Mouse (Mus musculus) heart, postnatal 0 days (tissue): ENCODE measurements around the gene Gtf2ird1. TPM values are rescaled to one million over a fixed set of nuclear protein-coding genes. Genes with fewer than 3 reads are reported as not detected.

Experiments
- ATAC-seq: fragments of 200-750 bp; cut with Nextera tagmentation; 2 replicates; pipeline ENCODE4 v1.8.0; 2017; ENCODE audit warnings: low read depth, moderate number of reproducible peaks, moderate library complexity; ENCODE audit not compliant: insufficient read depth
- DNase-seq: peaks from one replicate; pipeline ENCODE4 v3.0.0-alpha.2; 2016; ENCODE audit warnings: low spot score
- H3K27ac ChIP-seq: fragments of 300-500 bp; sonication (generic); 2 replicates; pipeline ENCODE4 v1.5.1; 2014; ENCODE audit warnings: low read depth, mild to moderate bottlenecking
- H3K27me3 ChIP-seq: fragments of 300-500 bp; sonication (generic); 2 replicates; pipeline ENCODE4 v1.6.1; 2014; ENCODE audit warnings: low read length, mixed read lengths; ENCODE audit not compliant: control insufficient read depth, insufficient read depth
- H3K36me3 ChIP-seq: fragments of 300-500 bp; sonication (generic); replicated peaks from 2 replicates; pipeline ENCODE4 v1.6.1; 2014; ENCODE audit warnings: low read length, mixed read lengths; ENCODE audit not compliant: control insufficient read depth, insufficient read depth
- H3K4me1 ChIP-seq: fragments of 300-500 bp; sonication (generic); 2 replicates; pipeline ENCODE4 v1.6.1; 2014; ENCODE audit warnings: antibody characterized with exemption; ENCODE audit not compliant: control insufficient read depth, insufficient read depth
- H3K4me2 ChIP-seq: fragments of 300-500 bp; sonication (generic); 2 replicates; pipeline ENCODE4 v1.6.1; 2014; ENCODE audit warnings: low read depth, mild to moderate bottlenecking, low read length, moderate library complexity
- H3K4me3 ChIP-seq: fragments of 300-500 bp; sonication (generic); 2 replicates; pipeline ENCODE4 v1.5.1; 2014; ENCODE audit warnings: low read depth, low read length
- H3K9ac ChIP-seq: fragments of 300-500 bp; sonication (generic); replicated peaks from 2 replicates; pipeline ENCODE4 v1.6.1; 2014; ENCODE audit warnings: low read depth, low read length, mixed read lengths
- H3K9me3 ChIP-seq: fragments of 300-500 bp; sonication (generic); replicated peaks from 2 replicates; pipeline ENCODE4 v1.6.1; 2016; ENCODE audit warnings: low read length; ENCODE audit not compliant: control insufficient read depth
- CTCF ChIP-seq: IDR thresholded peaks from 2 replicates; pipeline ENCODE4 v1.5.1; 2016; ENCODE audit warnings: antibody characterized with exemption, control low read depth, low read depth
- EP300 ChIP-seq: IDR thresholded peaks from 2 replicates; pipeline ENCODE4 v1.6.1; 2016; ENCODE audit warnings: antibody characterized with exemption, low read depth
- WGBS: fragments of 180-500 bp; shearing (Covaris S2); extraction: QIAGEN DNeasy Blood & Tissue Kit; methylation state at CpG from one replicate; pipeline ENCODE4 v1.1.7; 2014; 5-methylcytosine and 5-hydroxymethylcytosine counted together
- polyA plus RNA-seq: library from polyadenylated mRNA; unstranded; fragments of >200 nt; fragmentation: Nextera tagmentation; extraction: Ambion mirVana; gene quantifications from 2 replicates; pipeline ENCODE4 v1.2.1, GENCODE M21; 2015
- total RNA-seq: library from RNA; depleted of rRNA; stranded (reverse); fragments of >200 nt; gene quantifications from 2 replicates; pipeline ENCODE4 v1.2.3, GENCODE M21; 2014; ENCODE audit warnings: low replicate concordance

Gtf2ird1 gene
- total and polyA plus RNA-seq, 2 experiments from 2014 or later = 27.7 to 28.8 TPM

DNA sequence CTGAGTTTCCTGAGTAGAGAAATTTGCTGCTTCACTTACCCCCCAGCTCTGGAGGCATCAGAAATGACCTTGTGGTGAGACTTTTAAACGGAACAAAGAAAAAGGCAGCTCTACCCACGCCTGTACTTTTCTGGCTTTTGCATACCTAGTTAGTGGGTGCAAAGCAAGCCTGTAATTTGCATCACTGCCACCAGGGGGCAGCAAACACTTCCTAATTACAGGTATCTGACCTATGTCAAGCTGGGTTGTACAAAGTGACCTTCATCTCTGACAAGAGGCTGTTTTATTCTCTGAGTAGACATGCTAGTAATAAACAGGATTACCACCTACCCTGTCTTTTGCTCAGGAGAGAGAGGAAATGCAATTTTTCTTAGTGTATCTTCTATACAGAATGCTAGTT is 71.4 kb downstream of the Gtf2ird1 start:
- Histone ChIP-seq H3K27me3 (no peaks in the 10 kb centered on the region), H3K9me3 (no peaks in the 10 kb centered on the region), H3K4me1 (no peaks in the 10 kb centered on the region), H3K4me3 (no peak overlapping the region), H3K27ac (no peak overlapping the region), H3K4me2 (no peak overlapping the region), H3K9ac (no peak overlapping the region), H3K36me3 (peaks cover 92% of the 10 kb centered on the region)
- TF ChIP-seq CTCF (peak; percentile 81), EP300 (no peak)
- DNase-seq (peak; percentile 69), ATAC-seq (no peak)
- 57% methylated on average over 2 of the region's 2 CpGs for WGBS

DNA sequence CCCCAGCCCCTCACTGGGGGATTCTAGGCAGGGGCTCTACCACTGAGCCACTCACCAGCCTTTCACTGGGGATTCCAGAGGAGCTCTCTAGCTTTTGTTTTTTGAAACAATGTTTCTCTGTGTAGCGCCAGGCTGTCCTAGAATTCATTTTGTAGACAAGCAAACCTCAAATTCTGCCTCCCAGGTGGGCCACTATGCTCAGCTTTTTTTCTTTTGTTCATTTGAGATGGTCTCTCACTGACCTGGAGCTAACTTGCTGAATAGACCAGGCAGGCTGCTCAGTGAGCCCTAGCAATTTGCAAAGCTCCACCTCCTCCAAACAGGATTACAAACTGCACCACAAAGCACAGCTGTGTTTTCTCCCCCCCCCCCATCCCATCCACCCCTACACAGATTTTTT is 81.3 kb downstream of the Gtf2ird1 start:
- H3K27ac ChIP-seq = peak overlapping the region; percentile 84
- no peaks in the 10 kb centered on the region for H3K4me1 ChIP-seq
- no peak for ATAC-seq
- no peak overlapping the region for H3K4me3 ChIP-seq
- 89% methylated on average over 1 of the region's 1 CpGs for WGBS
- peaks cover 21% of the 10 kb centered on the region for H3K36me3 ChIP-seq
- no peaks in the 10 kb centered on the region for H3K27me3 ChIP-seq
- H3K9ac ChIP-seq = no peak overlapping the region
- H3K9me3 ChIP-seq = no peaks in the 10 kb centered on the region
- H3K4me2 ChIP-seq = no peak overlapping the region
- TF ChIP-seq CTCF = no peak
- no peak for TF ChIP-seq EP300
- no peak for DNase-seq

DNA sequence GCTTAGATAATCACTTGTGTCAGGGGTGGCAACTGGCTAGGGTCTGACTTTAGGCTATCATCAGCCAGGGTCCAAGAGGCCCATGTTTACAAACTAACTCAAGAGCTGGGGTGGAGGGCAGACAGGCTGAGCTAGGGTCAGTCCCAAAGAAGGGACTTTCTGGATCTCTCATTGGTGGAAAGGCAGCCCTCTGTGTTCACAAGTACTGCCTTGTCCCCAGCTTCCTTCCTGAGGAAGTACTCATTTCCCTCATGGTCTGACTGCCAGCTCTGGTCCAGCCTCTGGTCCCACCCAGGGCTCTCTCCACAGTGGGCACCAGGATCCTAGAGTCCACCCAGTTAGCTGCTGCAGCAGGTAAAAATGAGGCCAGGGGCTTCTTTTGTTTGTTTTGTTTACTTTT is 82.0 kb downstream of the Gtf2ird1 start:
- Histone ChIP-seq H3K9me3 (no peaks in the 10 kb centered on the region), H3K27ac (peak overlapping the region; percentile 84), H3K4me1 (no peaks in the 10 kb centered on the region), H3K4me2 (no peak overlapping the region), H3K27me3 (no peaks in the 10 kb centered on the region), H3K36me3 (peaks cover 21% of the 10 kb centered on the region), H3K9ac (no peak overlapping the region), H3K4me3 (no peak overlapping the region)
- ATAC-seq = peak; percentile 83
- TF ChIP-seq CTCF (no peak), EP300 (peak; percentile 29; the same call in 1 of the 2 replicates)
- DNase-seq = peak; percentile 61

DNA sequence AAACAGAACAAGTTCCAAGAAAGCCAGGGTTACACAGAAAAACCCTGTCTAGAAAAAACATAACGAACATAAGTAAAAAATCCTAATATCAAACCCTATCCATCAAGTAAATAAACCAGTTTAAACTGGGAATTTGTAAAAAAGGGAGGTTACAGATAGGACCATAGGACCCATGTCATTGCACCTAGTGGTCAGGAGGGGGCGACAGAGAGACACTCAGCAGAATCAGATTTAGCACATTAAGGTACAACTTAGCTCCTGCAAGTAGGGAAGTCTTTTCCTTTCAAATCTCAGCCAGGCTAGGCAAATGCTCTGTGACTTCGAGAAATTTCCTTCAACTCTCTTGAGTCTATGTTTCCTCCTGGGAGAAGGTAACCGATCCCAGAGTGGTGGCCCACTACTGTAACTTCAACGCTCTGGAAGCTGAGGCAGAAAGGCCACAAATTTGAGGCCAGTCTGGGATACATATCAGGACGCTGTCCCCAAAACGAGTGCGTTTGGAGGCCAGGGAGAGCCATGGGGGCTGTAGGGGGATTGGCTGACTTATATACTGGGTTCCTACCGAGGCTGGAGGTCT is 82.5 kb downstream of the Gtf2ird1 start:
- DNase-seq (peak; percentile 74), ATAC-seq (peak; percentile 47; the same call in 1 of the 2 replicates)
- Histone ChIP-seq H3K4me1 (no peaks in the 10 kb centered on the region), H3K36me3 (peaks cover 21% of the 10 kb centered on the region), H3K4me3 (no peak overlapping the region), H3K4me2 (no peak overlapping the region), H3K27me3 (no peaks in the 10 kb centered on the region), H3K9me3 (no peaks in the 10 kb centered on the region), H3K27ac (peak overlapping the region; percentile 84), H3K9ac (no peak overlapping the region)
- 51% methylated on average over 9 of the region's 9 CpGs for WGBS
- TF ChIP-seq CTCF = peak; percentile 95
- no peak for TF ChIP-seq EP300

DNA sequence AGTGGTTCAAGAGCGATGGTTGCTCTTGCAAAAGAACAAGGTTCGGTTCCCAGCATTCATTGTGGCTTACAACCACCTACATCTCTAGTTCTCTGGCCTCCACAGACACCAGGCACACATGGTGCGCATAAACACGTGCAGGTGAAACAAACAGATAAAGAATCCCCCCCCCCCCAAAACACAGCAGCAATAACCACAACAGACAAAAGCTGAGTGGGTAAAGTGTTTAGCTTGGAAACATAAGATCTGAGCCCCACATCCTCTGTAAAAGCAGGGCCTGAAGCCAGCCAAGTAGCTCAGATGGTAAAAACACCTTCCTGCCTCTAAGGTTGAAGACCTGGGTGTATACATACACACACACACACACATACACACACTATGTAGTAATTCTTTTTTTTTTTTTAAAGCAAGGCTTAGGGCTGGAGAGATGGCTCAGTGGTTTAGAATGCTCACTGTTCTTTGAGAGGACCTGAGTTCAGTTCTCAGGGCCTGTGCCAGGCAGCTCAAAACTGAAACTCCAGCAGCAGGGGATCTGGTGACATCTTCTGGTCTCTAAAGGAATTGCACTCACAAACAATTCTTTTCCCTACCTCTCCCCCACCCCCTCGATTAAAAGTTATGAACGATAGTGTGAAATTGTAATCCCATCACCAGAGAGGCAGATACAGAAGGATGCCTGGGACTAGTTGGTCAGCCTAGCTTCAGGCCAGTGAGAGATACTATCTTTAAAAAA is 83.4 kb downstream of the Gtf2ird1 start:
- no peak overlapping the region for H3K4me3 ChIP-seq
- no peak for DNase-seq
- TF ChIP-seq CTCF (peak; percentile 14; the same call in 1 of the 2 replicates), EP300 (no peak)
- H3K4me1 ChIP-seq = no peaks in the 10 kb centered on the region
- WGBS = 96% methylated on average over 6 of the region's 6 CpGs
- no peak overlapping the region for H3K27ac ChIP-seq
- no peak overlapping the region for H3K4me2 ChIP-seq
- no peak overlapping the region for H3K9ac ChIP-seq
- H3K9me3 ChIP-seq = no peaks in the 10 kb centered on the region
- H3K36me3 ChIP-seq = peaks cover 22% of the 10 kb centered on the region
- no peaks in the 10 kb centered on the region for H3K27me3 ChIP-seq
- ATAC-seq = no peak
